Mouse (Mus musculus): ENCODE data around the gene Slc37a1. TPM values are rescaled to one million over a fixed set of nuclear protein-coding genes. Genes with fewer than 3 reads are reported as not detected.

Gene Slc37a1
- polyA plus RNA-seq, 1 experiment from 2014 or later: 12.9 TPM

DNA sequence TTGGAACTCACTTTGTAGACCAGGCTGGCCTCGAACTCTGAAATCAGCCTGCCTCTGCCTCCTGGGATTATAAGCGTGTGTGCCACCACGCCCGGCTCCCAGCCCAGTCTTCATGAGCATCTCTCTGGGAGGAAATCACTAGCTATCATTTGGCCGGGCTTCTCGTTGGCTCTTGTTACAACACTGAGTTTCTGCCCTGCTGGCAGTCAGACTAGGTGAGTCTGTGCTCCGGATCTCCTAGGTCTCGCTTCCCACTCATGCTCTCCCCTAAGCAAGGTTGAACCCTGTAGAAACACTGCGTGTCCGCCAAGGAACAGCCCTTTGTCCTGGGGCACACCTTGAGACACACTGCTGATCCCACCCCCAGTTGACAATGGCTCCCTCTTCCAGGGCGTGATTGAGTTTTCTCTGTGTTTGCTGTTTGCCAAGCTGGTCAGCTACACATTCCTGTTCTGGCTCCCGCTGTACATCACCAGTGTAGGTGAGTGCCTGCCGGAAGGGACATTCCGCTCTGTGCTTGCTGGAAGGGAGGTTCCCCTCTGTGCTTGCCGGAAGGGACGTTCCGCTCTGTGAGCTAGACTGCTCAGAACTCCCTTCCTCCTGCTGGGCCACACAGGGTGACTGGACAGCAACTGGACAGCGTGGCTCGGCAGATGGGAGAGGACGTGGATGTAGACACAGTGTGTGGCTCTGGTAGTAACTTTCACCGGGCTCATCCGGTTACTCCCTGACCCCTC is 48.9 kb downstream of the Slc37a1 start:
- WGBS: 80% methylated on average over 22 of the region's 22 CpGs
- Histone ChIP-seq H3K9ac (ENCODE audit: low read depth, low read length) (no peak overlapping the region), H3K27ac (ENCODE audit: low read length) (no peak overlapping the region), H3K4me3 (ENCODE audit: low read depth, low read length) (no peak overlapping the region), H3K36me3 (ENCODE audit: control insufficient read depth, insufficient read depth, low read length) (no peaks in the 10 kb centered on the region), H3K9me3 (replicated peaks; ENCODE audit: control insufficient read depth, low read length, poor library complexity, severe bottlenecking) (no peaks in the 10 kb centered on the region), H3K27me3 (ENCODE audit: control insufficient read depth, insufficient read depth, low read depth, low read length) (no peaks in the 10 kb centered on the region), H3K4me2 (ENCODE audit: low read length) (no peak overlapping the region), H3K4me1 (ENCODE audit: control insufficient read depth, insufficient read depth, low read length) (no peaks in the 10 kb centered on the region)
- no peak for ATAC-seq

DNA sequence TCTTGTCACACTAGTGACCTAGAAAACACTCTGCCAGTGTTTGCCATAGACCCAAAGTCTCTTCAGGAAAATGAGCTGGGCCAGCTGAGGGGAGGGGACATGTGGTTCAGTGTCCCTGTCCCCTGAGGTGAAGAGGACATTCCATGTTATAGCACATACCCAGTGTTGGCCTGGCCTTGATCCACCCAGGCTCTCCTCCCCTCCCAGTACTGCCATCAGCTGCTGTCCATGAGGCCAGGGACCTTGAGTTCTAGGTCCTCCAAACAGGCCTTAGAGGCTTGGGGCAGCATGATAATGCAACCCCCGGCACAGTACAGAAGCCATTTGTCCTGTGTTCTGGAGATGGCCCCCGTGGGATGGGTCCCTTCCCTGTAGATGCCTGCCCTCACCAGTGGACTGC is 53.2 kb downstream of the Slc37a1 start:
- H3K36me3 ChIP-seq (ENCODE audit: control insufficient read depth, insufficient read depth, low read length): no peaks in the 10 kb centered on the region
- H3K27ac ChIP-seq (ENCODE audit: low read length): no peak overlapping the region
- ATAC-seq: no peak
- no peak overlapping the region for H3K4me3 ChIP-seq (ENCODE audit: low read depth, low read length)
- H3K9ac ChIP-seq (ENCODE audit: low read depth, low read length): no peak overlapping the region
- no peak overlapping the region for H3K4me2 ChIP-seq (ENCODE audit: low read length)
- H3K9me3 ChIP-seq (replicated peaks; ENCODE audit: control insufficient read depth, low read length, poor library complexity, severe bottlenecking): no peaks in the 10 kb centered on the region
- 86% methylated on average over 2 of the region's 2 CpGs for WGBS
- H3K27me3 ChIP-seq (ENCODE audit: control insufficient read depth, insufficient read depth, low read depth, low read length): no peaks in the 10 kb centered on the region
- peaks cover 3% of the 10 kb centered on the region; the same call in 1 of the 2 replicates for H3K4me1 ChIP-seq (ENCODE audit: control insufficient read depth, insufficient read depth, low read length)

DNA sequence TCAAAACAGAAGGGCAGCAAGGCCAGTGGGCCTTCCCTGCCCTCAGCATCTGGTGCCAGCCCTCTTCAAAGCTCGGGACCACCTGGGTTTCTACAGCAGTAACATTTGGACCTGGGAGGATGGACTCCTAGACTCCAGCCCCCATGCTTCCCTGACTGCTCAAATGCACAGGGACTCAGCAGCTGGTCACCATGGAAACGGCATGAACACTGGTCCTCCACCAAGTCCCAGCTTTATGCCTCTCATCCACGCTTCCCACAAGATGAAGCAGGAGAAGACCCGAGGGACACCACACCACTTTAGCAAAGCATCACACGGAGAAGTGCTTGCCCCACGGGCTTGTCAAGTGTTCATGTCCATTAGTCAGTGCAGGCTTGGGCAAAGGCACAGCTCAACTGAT is 55.6 kb downstream of the Slc37a1 start:
- H3K4me2 ChIP-seq (ENCODE audit: low read length): no peak overlapping the region
- no peak overlapping the region for H3K27ac ChIP-seq (ENCODE audit: low read length)
- no peak overlapping the region for H3K9ac ChIP-seq (ENCODE audit: low read depth, low read length)
- 40% methylated on average over 6 of the region's 6 CpGs for WGBS
- H3K4me3 ChIP-seq (ENCODE audit: low read depth, low read length): no peak overlapping the region
- H3K27me3 ChIP-seq (ENCODE audit: control insufficient read depth, insufficient read depth, low read depth, low read length): no peaks in the 10 kb centered on the region
- no peaks in the 10 kb centered on the region for H3K9me3 ChIP-seq (replicated peaks; ENCODE audit: control insufficient read depth, low read length, poor library complexity, severe bottlenecking)
- ATAC-seq: 0 out of 2 replicates have a peak, but pooled peaks have one; percentile 42
- no peaks in the 10 kb centered on the region for H3K36me3 ChIP-seq (ENCODE audit: control insufficient read depth, insufficient read depth, low read length)
- peaks cover 3% of the 10 kb centered on the region; the same call in 1 of the 2 replicates for H3K4me1 ChIP-seq (ENCODE audit: control insufficient read depth, insufficient read depth, low read length)

DNA sequence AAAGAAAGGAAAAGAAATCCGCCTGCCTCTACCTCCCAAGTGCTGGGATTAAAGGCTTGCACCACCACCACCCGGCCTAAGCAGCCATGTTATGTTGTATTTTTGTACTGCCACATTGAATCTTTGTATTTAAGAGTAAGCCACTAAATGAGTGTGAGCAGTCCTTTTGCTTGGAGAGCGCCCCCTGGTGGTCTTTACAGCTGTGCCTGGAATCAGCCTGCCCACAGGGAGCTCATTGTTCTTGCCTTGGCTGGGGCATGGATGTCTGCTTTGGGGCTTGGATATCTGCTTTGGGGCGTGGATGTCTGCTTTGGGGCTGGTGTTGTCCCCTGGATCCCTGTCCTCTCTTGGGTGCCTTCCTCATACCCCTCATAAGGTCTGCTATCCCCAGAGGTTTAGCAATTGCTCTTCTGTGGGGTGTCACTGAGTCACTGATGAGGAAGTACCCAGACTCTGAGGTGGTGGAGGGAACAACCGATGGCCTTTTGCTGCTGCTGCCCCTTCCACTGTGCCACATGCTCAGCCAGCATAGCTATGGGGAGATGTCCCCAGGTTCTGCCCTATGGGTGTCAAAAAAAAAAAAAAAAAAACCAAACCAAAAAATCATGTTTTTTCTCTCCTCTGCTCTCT is 57.7 kb downstream of the Slc37a1 start:
- WGBS: 39% methylated on average over 5 of the region's 5 CpGs

DNA sequence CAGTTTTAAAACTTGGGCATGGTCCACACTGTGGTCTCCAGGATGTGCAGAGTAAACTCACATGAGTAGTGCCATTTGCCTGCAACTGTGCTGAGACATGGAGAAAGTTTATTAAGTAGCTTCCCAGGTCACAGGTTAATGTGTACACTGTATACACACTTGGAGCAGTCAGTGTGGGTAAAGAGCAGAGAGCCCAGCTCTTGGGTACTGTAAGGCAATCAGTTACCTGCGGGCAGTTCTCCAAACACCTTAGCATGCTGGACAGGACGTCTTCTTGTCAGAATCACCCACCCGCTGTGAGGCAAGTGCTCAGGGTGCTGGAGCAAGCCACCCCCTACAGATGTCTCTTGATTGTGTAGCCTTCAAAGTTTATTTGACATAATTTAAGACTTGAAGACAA is 58.2 kb downstream of the Slc37a1 start:
- peaks cover 3% of the 10 kb centered on the region; the same call in 1 of the 2 replicates for H3K4me1 ChIP-seq (ENCODE audit: control insufficient read depth, insufficient read depth, low read length)
- no peak overlapping the region for H3K27ac ChIP-seq (ENCODE audit: low read length)
- ATAC-seq: no peak
- H3K4me2 ChIP-seq (ENCODE audit: low read length): no peak overlapping the region
- 0 out of 2 replicates have a peak, but pooled peaks cover 2% of the 10 kb centered on the region for H3K36me3 ChIP-seq (ENCODE audit: control insufficient read depth, insufficient read depth, low read length)
- H3K27me3 ChIP-seq (ENCODE audit: control insufficient read depth, insufficient read depth, low read depth, low read length): no peaks in the 10 kb centered on the region
- H3K4me3 ChIP-seq (ENCODE audit: low read depth, low read length): no peak overlapping the region
- H3K9me3 ChIP-seq (replicated peaks; ENCODE audit: control insufficient read depth, low read length, poor library complexity, severe bottlenecking): no peaks in the 10 kb centered on the region
- 82% methylated on average over 3 of the region's 3 CpGs for WGBS
- H3K9ac ChIP-seq (ENCODE audit: low read depth, low read length): no peak overlapping the region

More for the DNA sequence above, 57.7 kb downstream of the Slc37a1 start:
- Histone ChIP-seq H3K27me3 (ENCODE audit: control insufficient read depth, insufficient read depth, low read depth, low read length) (no peaks in the 10 kb centered on the region), H3K4me2 (ENCODE audit: low read length) (no peak overlapping the region), H3K4me1 (ENCODE audit: control insufficient read depth, insufficient read depth, low read length) (peaks cover 3% of the 10 kb centered on the region; the same call in 1 of the 2 replicates), H3K4me3 (ENCODE audit: low read depth, low read length) (no peak overlapping the region), H3K9me3 (replicated peaks; ENCODE audit: control insufficient read depth, low read length, poor library complexity, severe bottlenecking) (no peaks in the 10 kb centered on the region), H3K9ac (ENCODE audit: low read depth, low read length) (no peak overlapping the region), H3K36me3 (ENCODE audit: control insufficient read depth, insufficient read depth, low read length) (0 out of 2 replicates have a peak, but pooled peaks cover 2% of the 10 kb centered on the region), H3K27ac (ENCODE audit: low read length) (no peak overlapping the region)
- no peak for ATAC-seq

DNA sequence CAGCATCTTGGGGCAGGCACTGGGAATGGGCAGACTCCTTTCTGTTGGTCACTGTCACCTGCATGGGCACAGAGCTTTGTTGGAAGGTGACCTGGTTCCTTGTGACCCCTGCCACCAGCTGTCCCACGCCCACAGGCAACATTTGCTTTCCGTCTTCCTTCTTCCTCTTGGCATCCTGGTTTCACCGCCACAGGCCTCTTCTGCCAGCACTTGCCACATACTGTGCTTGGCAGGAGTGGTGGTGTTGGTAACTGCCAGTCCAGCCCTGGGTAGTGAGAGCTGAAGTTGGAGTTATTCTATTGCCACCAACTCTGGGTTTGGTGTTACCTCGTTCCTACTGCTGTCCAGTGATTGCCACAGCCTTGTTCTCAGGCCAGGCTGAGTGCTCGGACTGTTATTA is 61.5 kb downstream of the Slc37a1 start:
- Histone ChIP-seq H3K4me1 (ENCODE audit: control insufficient read depth, insufficient read depth, low read length) (peaks cover 4% of the 10 kb centered on the region; the same call in 1 of the 2 replicates), H3K9me3 (replicated peaks; ENCODE audit: control insufficient read depth, low read length, poor library complexity, severe bottlenecking) (no peaks in the 10 kb centered on the region), H3K4me3 (ENCODE audit: low read depth, low read length) (no peak overlapping the region), H3K36me3 (ENCODE audit: control insufficient read depth, insufficient read depth, low read length) (0 out of 2 replicates have a peak, but pooled peaks cover 2% of the 10 kb centered on the region), H3K27ac (ENCODE audit: low read length) (no peak overlapping the region), H3K27me3 (ENCODE audit: control insufficient read depth, insufficient read depth, low read depth, low read length) (no peaks in the 10 kb centered on the region), H3K9ac (ENCODE audit: low read depth, low read length) (no peak overlapping the region), H3K4me2 (ENCODE audit: low read length) (no peak overlapping the region)
- 82% methylated on average over 5 of the region's 5 CpGs for WGBS
- no peak for ATAC-seq

DNA sequence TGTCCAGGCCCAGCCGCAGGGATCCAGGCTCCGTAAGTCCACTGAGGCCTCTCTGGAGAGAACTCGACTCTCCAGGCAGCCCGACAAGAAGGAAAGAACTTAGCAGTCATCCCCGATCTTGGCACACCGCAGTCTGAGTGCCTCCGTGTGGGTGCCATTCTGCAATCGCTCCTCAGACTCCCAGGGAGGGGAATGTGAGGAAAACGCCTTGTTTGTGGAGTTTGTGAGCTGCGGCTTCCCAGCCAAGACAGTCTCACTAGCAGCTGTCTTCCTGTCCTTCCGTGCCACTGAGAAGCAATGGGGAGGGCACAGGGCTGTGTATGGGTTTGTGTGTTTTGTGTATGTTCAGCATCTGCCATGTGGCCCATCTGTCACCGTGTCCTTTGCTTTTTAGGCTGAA is 62.8 kb downstream of the Slc37a1 start:
- H3K4me1 ChIP-seq (ENCODE audit: control insufficient read depth, insufficient read depth, low read length): peaks cover 4% of the 10 kb centered on the region; the same call in 1 of the 2 replicates
- 84% methylated on average over 12 of the region's 12 CpGs for WGBS
- no peaks in the 10 kb centered on the region for H3K27me3 ChIP-seq (ENCODE audit: control insufficient read depth, insufficient read depth, low read depth, low read length)
- H3K4me2 ChIP-seq (ENCODE audit: low read length): no peak overlapping the region
- no peaks in the 10 kb centered on the region for H3K9me3 ChIP-seq (replicated peaks; ENCODE audit: control insufficient read depth, low read length, poor library complexity, severe bottlenecking)
- 0 out of 2 replicates have a peak, but pooled peaks cover 2% of the 10 kb centered on the region for H3K36me3 ChIP-seq (ENCODE audit: control insufficient read depth, insufficient read depth, low read length)
- H3K4me3 ChIP-seq (ENCODE audit: low read depth, low read length): no peak overlapping the region
- no peak overlapping the region for H3K9ac ChIP-seq (ENCODE audit: low read depth, low read length)
- no peak overlapping the region for H3K27ac ChIP-seq (ENCODE audit: low read length)
- ATAC-seq: no peak

DNA sequence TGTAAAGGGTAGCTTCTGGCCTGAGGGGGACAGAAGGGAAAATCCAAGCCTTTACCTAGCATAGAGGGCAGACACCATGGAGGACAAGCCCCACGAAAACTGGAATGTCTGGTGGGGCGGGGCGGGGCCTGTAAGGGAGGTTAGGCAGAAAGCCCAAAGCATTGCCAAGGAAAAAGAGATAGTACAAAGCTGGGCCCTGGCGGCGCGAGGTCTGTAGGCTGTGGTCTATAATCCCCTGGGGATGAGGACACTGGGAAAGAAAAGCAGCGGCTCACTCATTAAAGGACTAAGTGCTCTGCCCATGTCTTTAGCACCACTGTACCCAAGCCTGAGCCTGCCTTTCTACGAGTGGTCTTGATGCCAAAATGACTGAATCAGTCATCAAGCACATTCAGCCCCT is 65.4 kb downstream of the Slc37a1 start:
- no peaks in the 10 kb centered on the region for H3K27me3 ChIP-seq (ENCODE audit: control insufficient read depth, insufficient read depth, low read depth, low read length)
- WGBS: 40% methylated on average over 8 of the region's 8 CpGs
- no peak overlapping the region for H3K9ac ChIP-seq (ENCODE audit: low read depth, low read length)
- H3K4me1 ChIP-seq (ENCODE audit: control insufficient read depth, insufficient read depth, low read length): peaks cover 15% of the 10 kb centered on the region
- no peak overlapping the region for H3K4me3 ChIP-seq (ENCODE audit: low read depth, low read length)
- 0 out of 2 replicates have a peak, but pooled peaks cover 2% of the 10 kb centered on the region for H3K36me3 ChIP-seq (ENCODE audit: control insufficient read depth, insufficient read depth, low read length)
- no peak for ATAC-seq
- H3K27ac ChIP-seq (ENCODE audit: low read length): no peak overlapping the region
- no peak overlapping the region for H3K4me2 ChIP-seq (ENCODE audit: low read length)
- no peaks in the 10 kb centered on the region for H3K9me3 ChIP-seq (replicated peaks; ENCODE audit: control insufficient read depth, low read length, poor library complexity, severe bottlenecking)

DNA sequence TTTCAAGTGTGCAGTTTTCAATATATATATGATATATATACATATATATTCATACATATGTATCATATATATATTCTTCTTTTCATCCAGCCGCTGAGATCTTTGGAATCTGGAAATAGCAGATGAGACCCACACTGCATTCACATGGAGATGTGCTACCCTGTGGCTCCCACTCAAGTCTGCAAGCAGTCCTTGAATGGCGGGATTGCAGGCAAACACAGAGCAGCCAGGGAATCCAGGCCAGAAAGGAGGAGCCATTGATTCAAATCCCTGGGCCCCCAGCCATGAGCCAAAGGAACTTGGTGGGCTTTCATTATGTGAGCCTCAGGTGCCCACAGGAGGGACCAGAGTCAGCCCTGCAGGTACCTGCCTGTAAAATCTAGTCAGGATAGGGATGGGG is 66.7 kb downstream of the Slc37a1 start:
- Histone ChIP-seq H3K9ac (ENCODE audit: low read depth, low read length) (no peak overlapping the region), H3K9me3 (replicated peaks; ENCODE audit: control insufficient read depth, low read length, poor library complexity, severe bottlenecking) (no peaks in the 10 kb centered on the region), H3K36me3 (ENCODE audit: control insufficient read depth, insufficient read depth, low read length) (0 out of 2 replicates have a peak, but pooled peaks cover 2% of the 10 kb centered on the region), H3K27me3 (ENCODE audit: control insufficient read depth, insufficient read depth, low read depth, low read length) (no peaks in the 10 kb centered on the region), H3K27ac (ENCODE audit: low read length) (no peak overlapping the region), H3K4me2 (ENCODE audit: low read length) (no peak overlapping the region), H3K4me3 (ENCODE audit: low read depth, low read length) (no peak overlapping the region), H3K4me1 (ENCODE audit: control insufficient read depth, insufficient read depth, low read length) (peaks cover 15% of the 10 kb centered on the region)
- no peak for ATAC-seq
- WGBS: 75% methylated on average over 2 of the region's 2 CpGs

Data from midbrain, embryonic 16.5 days (tissue).